Mouse (Mus musculus): ENCODE measurements around the gene Serp1. TPM values are rescaled to one million over a fixed set of nuclear protein-coding genes. Genes with fewer than 3 reads are reported as not detected.

Gene Serp1
- 105 and 131 TPM in 2 replicates for polyA plus RNA-seq (2011; ENCODE audit: insufficient read length, low read depth, missing spikeins)

DNA sequence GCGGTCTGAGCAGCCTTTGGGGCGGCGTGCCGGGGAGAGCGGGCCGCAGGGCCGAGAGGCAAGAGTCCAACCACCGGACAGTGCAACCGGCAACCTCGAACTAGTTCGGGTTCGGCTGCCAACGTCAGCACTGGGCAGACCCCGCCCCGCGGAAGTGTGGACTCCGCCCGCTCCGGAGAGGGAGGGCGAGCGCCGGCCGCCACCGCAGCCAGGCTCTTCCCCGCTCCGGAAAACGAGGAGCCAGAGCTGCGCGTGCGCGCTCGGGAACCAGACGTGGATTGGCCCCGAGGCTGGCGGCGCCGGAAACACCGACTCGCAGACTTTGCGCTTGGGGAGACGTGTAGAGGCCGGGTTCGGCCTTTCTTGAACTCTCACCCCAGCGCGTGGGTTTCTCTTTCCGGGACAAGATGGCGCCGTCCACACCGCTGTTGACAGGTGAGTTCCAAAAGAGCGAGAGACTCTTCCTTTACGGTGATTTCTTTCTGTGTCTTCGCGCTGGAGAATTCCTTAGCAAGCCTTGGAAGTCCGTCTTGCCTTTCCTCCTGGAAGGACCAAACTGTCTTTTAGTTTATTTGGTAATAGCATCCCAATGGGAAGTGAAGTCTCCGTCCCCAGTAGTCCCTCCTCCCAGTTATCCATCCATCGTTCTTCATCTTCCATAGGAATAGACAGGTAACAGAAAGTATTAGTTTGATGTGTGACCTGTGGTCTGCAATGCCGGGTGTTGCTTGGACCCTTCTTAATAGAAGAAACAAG lies at the start of gene Serp1, which contains the start of gene Eif2a:
TSS of gene Serp1 (minus strand) at position 241 of the 756 bp plus-strand sequence.
TSS of gene Eif2a (plus strand) at position 170 of the 756 bp plus-strand sequence.
- TF ChIP-seq POLR2A (IDR thresholded peaks at IDR 0.05; ENCODE audit: low read depth, low read length) (peak; percentile 98), CTCF (IDR thresholded peaks at IDR 0.05; ENCODE audit: borderline replicate concordance, insufficient read depth, low read length) (no peak)
- Histone ChIP-seq H3K4me1 (ENCODE audit: control insufficient read depth, insufficient read depth, low read length) (no peaks in the 10 kb centered on the region; the same call in 1 of the 2 replicates), H3K4me3 (ENCODE audit: insufficient read depth, low read length) (peak within 1 kb of the TSS; percentile 92), H3K27ac (ENCODE audit: insufficient read depth, low read length) (peak within 1 kb of the TSS; percentile 56)

DNA sequence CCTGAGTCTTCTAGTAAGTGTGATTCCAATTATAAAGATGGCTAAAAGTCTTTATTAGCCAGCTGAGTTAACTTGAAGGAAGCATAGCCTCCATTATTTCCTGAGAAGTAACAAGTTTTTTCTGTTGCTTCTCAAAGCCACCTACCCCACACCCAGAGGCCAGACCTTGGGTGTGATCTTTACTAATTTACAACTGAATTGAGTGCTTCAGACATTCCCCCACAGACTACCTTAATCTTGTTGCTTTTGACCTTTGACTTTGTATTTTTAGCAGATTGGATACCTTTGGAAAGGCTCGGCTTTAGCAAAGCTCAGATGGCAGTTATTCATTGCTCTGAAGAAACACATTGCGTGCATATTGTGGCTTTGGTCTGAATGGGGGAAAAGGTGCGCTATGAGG lies 45.1 kb upstream of the Serp1 start:
- no peak overlapping the region for H3K27ac ChIP-seq (ENCODE audit: insufficient read depth, low read length)
- no peak overlapping the region for H3K4me3 ChIP-seq (ENCODE audit: insufficient read depth, low read length)
- no peaks in the 10 kb centered on the region for H3K4me1 ChIP-seq (ENCODE audit: control insufficient read depth, insufficient read depth, low read length)
- no peak for TF ChIP-seq POLR2A (IDR thresholded peaks at IDR 0.05; ENCODE audit: low read depth, low read length)
- TF ChIP-seq CTCF (IDR thresholded peaks at IDR 0.05; ENCODE audit: borderline replicate concordance, insufficient read depth, low read length), result no peak

DNA sequence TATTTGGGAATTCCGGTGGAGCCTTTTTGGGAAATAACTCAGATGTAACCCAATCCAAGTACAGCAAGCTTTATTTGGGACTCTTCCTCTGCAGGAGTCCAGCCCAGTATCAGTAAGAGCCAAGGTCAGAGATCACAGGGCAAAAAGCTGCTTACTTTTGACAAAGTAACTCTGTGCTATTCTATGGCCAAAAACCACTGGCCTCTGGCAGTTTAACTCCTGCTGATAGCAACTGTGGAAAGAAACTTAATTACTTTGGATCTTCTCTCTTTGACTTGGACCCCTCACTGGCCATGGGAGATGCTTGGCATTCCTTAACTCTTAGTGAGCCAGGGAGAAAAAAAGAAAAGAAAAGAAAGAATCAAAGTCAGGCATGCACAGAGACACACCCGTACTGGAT lies 35.7 kb upstream of the Serp1 start:
- no peak overlapping the region for H3K4me3 ChIP-seq (ENCODE audit: insufficient read depth, low read length)
- H3K27ac ChIP-seq (ENCODE audit: insufficient read depth, low read length), result peak overlapping the region; percentile 36; the same call in 1 of the 2 replicates
- TF ChIP-seq CTCF (IDR thresholded peaks at IDR 0.05; ENCODE audit: borderline replicate concordance, insufficient read depth, low read length), result no peak
- no peak for TF ChIP-seq POLR2A (IDR thresholded peaks at IDR 0.05; ENCODE audit: low read depth, low read length)
- peaks cover 5% of the 10 kb centered on the region for H3K4me1 ChIP-seq (ENCODE audit: control insufficient read depth, insufficient read depth, low read length)

DNA sequence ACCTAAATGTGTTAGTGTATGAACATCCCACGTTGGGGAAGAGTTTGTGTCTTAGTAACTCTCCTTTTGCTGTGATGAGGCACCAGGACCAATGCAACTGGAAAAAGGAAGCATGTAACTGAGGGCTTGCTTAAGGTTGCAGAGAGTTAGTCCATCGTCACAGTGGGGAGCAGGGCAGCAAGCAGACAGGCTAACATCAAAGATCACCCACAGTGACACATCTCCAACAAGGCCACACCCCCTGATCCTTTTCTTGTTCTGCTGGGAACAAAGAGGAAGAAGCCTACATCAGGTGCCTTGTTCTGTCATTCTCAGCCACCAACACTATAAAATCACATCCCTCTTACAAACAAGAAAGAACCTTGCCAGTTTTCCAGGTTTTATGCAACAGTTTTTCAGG lies 34.2 kb upstream of the Serp1 start:
- H3K4me3 ChIP-seq (ENCODE audit: insufficient read depth, low read length), result no peak overlapping the region
- H3K4me1 ChIP-seq (ENCODE audit: control insufficient read depth, insufficient read depth, low read length), result peaks cover 5% of the 10 kb centered on the region
- no peak for TF ChIP-seq POLR2A (IDR thresholded peaks at IDR 0.05; ENCODE audit: low read depth, low read length)
- H3K27ac ChIP-seq (ENCODE audit: insufficient read depth, low read length), result no peak overlapping the region

DNA sequence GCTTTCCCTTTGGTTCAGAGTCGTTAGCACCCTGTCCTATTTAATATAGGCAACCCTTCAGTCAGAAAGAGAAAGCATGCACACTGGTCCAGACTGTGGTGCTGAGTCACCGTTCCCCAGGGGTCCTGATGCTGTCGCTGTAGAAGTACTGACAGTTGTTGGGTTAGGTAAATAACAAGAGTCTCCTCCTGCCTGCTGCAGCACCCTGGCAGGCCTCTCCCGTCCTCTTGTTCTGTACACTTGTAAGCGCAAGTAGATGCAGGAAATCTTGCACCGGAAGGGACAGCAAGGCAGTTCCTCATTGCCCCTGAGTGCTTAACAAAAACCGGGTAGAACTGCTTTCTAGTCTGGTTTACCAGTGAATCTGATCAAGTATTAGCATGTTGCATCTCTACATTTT lies 31.0 kb upstream of the Serp1 start:
- TF ChIP-seq POLR2A (IDR thresholded peaks at IDR 0.05; ENCODE audit: low read depth, low read length) (no peak), CTCF (IDR thresholded peaks at IDR 0.05; ENCODE audit: borderline replicate concordance, insufficient read depth, low read length) (no peak)
- H3K4me3 ChIP-seq (ENCODE audit: insufficient read depth, low read length), result no peak overlapping the region
- H3K4me1 ChIP-seq (ENCODE audit: control insufficient read depth, insufficient read depth, low read length), result peaks cover 5% of the 10 kb centered on the region
- no peak overlapping the region for H3K27ac ChIP-seq (ENCODE audit: insufficient read depth, low read length)

DNA sequence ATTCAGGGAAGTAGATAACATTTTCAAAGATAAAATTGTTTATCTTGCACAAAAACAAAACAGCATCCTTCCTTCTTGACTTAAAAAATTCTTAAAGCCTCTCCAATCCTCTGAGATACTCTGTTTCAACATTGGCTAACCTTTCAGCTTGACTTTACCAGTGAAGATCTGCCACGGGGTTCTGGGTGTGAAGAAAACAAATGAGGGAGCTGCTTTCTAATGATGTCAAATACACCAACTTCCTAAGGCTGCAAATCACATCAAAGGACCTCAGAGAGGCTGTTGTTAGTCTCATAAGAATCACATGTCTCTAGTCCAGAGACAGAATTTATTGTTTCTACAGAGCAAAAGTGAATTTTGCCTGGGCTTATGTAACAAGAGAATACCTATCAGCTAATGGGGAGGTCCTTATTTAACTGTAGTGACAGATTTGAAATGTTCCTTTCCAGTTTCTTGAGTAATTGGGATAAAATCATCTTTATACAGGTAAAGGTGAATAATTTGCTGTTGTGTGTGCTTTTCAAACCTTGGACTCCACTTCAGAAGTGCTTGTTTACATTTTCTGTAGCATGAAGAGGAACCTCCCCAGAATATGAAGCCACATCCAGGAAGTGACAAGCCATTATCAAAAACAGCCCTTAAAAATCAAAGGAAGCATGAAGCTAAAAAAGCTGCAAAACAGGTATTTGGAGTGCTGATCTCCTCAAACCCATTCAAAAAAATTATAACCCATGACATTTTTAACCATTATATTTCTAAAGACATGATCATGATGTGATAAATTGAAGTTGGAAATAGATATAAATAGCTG lies 26.5 kb upstream of the Serp1 start:
- Histone ChIP-seq H3K4me3 (ENCODE audit: insufficient read depth, low read length) (no peak overlapping the region), H3K27ac (ENCODE audit: insufficient read depth, low read length) (no peak overlapping the region), H3K4me1 (ENCODE audit: control insufficient read depth, insufficient read depth, low read length) (no peaks in the 10 kb centered on the region)
- TF ChIP-seq POLR2A (IDR thresholded peaks at IDR 0.05; ENCODE audit: low read depth, low read length), result no peak
- no peak for TF ChIP-seq CTCF (IDR thresholded peaks at IDR 0.05; ENCODE audit: borderline replicate concordance, insufficient read depth, low read length)

DNA sequence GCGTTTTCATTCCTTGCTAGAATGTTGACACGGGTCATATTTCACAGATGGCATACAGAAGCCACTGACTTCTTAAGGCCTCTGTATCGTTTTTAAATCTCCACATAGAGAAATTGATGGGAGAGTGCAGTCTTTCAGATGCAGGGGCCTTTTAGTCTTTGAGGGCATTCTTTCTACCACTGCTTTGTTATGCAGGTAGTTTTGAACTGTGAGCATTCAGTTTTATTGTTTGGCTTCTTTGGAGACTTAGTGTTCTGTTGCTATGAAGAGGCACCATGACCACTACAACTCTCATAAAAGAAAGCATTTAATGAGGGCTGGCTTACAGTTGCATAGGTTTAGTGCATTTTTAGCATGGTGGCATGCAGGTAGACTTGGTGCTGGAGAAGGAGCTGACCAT lies 10.9 kb upstream of the Serp1 start:
- no peak for TF ChIP-seq POLR2A (IDR thresholded peaks at IDR 0.05; ENCODE audit: low read depth, low read length)
- no peak for TF ChIP-seq CTCF (IDR thresholded peaks at IDR 0.05; ENCODE audit: borderline replicate concordance, insufficient read depth, low read length)
- H3K4me3 ChIP-seq (ENCODE audit: insufficient read depth, low read length), result no peak overlapping the region
- H3K27ac ChIP-seq (ENCODE audit: insufficient read depth, low read length), result no peak overlapping the region
- H3K4me1 ChIP-seq (ENCODE audit: control insufficient read depth, insufficient read depth, low read length), result no peaks in the 10 kb centered on the region

DNA sequence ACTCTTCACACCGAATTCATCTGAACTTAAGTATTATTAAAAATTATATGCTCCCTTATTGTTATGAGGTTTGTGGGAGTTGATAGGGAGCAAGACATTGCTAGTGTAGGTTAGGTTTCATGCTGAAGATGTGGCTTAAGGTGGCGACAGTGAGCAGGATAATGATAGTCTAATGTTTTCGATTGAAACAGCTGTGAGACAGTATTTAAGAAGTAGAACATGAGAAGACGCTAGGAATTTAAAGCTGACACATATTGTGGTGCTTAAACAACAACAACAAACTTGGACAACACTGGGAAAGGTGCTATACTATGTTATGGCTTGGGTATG lies 681 bp upstream of the Serp1 start:
- Histone ChIP-seq H3K4me1 (ENCODE audit: control insufficient read depth, insufficient read depth, low read length) (no peaks in the 10 kb centered on the region; the same call in 1 of the 2 replicates), H3K27ac (ENCODE audit: insufficient read depth, low read length) (no peak overlapping the region), H3K4me3 (ENCODE audit: insufficient read depth, low read length) (peak overlapping the region; percentile 92)
- TF ChIP-seq CTCF (IDR thresholded peaks at IDR 0.05; ENCODE audit: borderline replicate concordance, insufficient read depth, low read length) (no peak), POLR2A (IDR thresholded peaks at IDR 0.05; ENCODE audit: low read depth, low read length) (no peak)

DNA sequence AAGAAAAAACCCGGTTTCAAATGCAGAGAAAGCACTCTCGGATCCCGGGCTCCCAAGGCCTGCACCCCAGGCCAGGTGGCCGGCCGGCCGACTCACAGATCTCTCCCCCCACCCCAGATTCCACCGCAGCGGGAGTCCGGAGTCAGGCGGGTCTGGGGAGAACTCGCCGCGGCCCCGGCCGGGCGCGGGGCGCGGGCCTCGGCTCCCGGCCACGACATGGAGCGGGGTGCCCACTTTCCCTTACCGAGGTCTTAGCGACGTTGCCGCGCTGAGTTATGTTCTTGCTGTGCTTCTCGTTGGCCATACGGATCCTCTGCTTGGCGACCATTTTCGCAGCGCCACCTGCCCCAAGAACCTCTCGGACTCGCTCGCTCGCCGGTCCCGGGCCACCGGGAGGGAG lies 526 bp downstream of the Serp1 start:
- Histone ChIP-seq H3K4me1 (ENCODE audit: control insufficient read depth, insufficient read depth, low read length) (no peaks in the 10 kb centered on the region; the same call in 1 of the 2 replicates), H3K27ac (ENCODE audit: insufficient read depth, low read length) (peak overlapping the region; percentile 56), H3K4me3 (ENCODE audit: insufficient read depth, low read length) (peak overlapping the region; percentile 90)
- TF ChIP-seq CTCF (IDR thresholded peaks at IDR 0.05; ENCODE audit: borderline replicate concordance, insufficient read depth, low read length) (0 out of 2 replicates have a peak, but pooled peaks have one; percentile 6), POLR2A (IDR thresholded peaks at IDR 0.05; ENCODE audit: low read depth, low read length) (no peak)

DNA sequence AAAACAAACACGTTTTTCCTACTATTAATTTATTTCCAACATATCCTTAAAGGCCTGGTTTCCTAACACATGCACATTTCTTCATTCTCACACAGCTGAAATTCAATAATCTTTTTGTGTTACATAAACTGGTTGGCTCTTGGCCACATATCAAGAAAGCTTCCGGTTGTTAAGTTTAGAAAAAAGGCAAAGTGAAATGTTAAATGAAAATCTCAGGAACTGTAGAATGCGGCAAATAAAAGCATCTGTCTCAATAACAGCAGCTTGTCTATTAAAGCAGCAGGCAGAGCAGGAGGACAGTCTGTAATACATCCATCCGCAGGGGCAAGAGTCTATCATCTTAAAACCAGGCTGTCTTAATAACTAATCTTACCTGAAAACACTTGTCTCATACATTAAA lies 1.4 kb downstream of the Serp1 start:
- Histone ChIP-seq H3K27ac (ENCODE audit: insufficient read depth, low read length) (no peak overlapping the region), H3K4me1 (ENCODE audit: control insufficient read depth, insufficient read depth, low read length) (no peaks in the 10 kb centered on the region; the same call in 1 of the 2 replicates), H3K4me3 (ENCODE audit: insufficient read depth, low read length) (peak overlapping the region; percentile 90)
- TF ChIP-seq CTCF (IDR thresholded peaks at IDR 0.05; ENCODE audit: borderline replicate concordance, insufficient read depth, low read length), result no peak
- no peak for TF ChIP-seq POLR2A (IDR thresholded peaks at IDR 0.05; ENCODE audit: low read depth, low read length)

All from embryonic fibroblast, embryonic 13.5 days (primary cell).